Mouse (Mus musculus): ENCODE results near the gene Fry. TPM values are rescaled to one million over a fixed set of nuclear protein-coding genes. Genes with fewer than 3 reads are reported as not detected.

The Fry gene
- 16.8 and 21.2 TPM in 2 replicates for polyA plus RNA-seq (2015; fragmentation: Nextera tagmentation; extraction: Ambion mirVana)

DNA sequence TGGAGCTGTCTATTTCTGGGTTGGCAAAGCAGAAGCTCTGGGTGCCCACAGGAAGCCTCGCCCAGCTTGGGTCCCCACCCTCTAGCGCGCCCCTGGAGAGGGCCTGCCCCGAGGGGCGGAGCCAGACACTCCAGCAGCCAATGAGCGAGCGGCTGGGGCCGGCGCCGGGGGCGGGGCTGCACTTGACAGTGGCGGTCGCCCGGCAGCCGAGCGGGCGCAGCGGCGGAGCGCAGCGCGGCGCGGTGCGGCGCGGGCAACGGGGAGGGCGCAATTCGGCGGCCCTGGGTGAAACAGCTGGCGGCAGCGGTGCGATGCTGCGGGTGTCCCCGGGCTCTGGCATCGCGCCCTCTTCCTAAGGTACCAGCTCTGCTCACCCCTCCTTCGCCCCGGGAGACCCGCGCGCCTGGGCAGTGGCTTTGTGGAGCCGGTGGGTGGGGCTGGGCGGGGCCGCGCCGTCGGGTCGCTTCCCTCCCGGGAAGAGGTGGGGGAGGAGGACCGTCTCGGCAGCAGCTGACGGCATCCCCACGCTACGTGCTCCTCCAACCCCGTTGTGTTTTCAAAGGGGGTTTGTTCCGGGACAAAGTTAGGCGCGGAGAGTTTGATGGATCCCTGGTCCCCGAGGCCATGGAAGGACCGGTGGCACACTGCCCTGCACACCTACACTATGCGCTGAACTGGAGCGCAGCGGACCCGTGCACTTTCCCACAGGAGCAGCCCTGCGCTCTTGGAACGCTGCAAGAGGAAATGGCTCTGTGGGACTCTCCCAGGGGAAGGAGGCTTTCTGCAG lies at the start of gene Fry:
TSS of gene Fry (plus strand) at position 191 of the 787 bp plus-strand sequence.

DNA sequence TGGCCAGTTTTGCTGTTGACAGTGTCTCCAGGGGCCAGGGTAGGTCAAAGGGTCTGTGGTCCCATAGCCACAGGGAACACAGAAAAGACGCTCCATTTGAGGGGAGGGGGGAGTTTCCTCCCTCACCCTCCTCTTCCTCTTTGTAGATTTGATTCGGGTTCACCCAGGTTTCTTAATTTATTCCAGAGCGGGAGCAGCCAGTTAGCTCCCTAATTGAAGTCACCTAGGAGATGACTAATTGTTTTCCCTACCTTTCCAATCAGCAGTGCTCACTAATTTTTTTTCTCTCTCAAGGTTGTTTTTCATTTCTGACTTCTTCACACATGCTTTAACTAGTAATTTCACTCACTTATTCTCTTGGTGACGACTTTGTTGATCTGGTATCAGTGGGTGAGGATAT lies 399.6 kb downstream of the Fry start, which contains the start of gene Zar1l:
TSS of gene Zar1l (minus strand) at position 101 of the 400 bp plus-strand sequence.

DNA sequence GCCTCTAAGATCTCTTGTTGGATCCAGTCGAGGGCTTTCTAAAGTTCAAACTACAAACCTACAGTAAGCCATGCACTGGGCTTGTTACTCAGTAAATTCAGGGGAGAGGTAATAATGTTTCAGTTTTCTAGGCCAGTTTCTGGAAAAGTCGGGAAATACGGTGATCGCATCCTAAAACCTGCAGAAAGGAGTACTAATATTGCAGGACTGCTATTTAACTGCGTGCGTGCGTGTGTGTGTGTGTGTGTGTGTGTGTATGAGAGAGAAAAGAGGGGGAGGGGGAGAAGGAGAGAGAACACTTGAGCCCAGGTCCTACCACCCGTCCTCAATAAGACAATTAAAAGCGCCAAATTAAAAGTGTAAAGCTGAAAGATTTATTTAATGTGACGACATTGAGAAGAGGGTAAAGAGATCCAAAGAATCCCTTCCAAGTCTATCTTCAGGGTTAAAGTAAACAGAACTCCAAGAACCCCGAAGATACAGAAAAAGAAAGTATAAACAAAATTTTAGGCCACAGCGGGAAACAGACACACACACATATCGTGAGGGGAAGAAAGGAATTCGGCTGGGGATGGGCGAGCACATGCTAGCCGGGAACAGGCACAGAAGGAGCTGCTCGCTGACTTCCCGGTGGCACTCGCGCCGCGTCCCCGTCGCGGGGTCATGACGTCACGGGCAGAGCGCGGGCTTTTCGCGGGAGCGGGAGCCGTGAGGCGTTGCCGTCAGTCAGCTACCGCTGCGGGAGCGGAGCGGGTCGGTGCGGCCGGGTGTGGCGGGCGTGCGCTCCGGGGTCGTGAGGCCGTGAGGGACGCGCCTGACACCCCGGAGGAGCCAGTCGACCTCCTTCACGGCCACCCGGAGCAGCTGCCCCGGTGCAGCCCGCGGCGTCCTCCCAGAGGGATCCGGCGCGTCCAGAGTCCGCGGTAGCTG lies 403.8 kb downstream of the Fry start, which contains the start of gene Brca2:
TSS of gene Brca2 (plus strand) at position 694 of the 930 bp plus-strand sequence.

Other genes with a start within 250 kb of the Fry start
- gene Rxfp2, start 100.0 kb upstream of the Fry start, polyA plus RNA-seq (2015; fragmentation: Nextera tagmentation; extraction: Ambion mirVana), result 0.08 TPM in 1 of 2 replicates, not detected in the other